Mouse (Mus musculus) limb, embryonic 10.5 days (tissue): ENCODE data around the gene Slc16a6. TPM values are rescaled to one million over a fixed set of nuclear protein-coding genes. Genes with fewer than 3 reads are reported as not detected.
A peak's percentile ranks its signal among the peaks of the same experiment; 100 is the strongest.

Source experiments
- DNase-seq: peaks from one replicate; pipeline ENCODE4 v3.0.0-alpha.2; 2017; ENCODE audit warnings: low spot score
- H3K27ac ChIP-seq: fragments of 300-500 bp; sonication (generic); 2 replicates; pipeline ENCODE4 v1.5.1; 2016; ENCODE audit warnings: mild to moderate bottlenecking
- H3K27me3 ChIP-seq: fragments of 300-500 bp; sonication (generic); 2 replicates; pipeline ENCODE4 v1.6.1; 2016; ENCODE audit warnings: low read depth, mild to moderate bottlenecking; ENCODE audit not compliant: poor library complexity, severe bottlenecking
- H3K36me3 ChIP-seq: fragments of 300-500 bp; sonication (generic); 2 replicates; pipeline ENCODE4 v1.6.1; 2016; ENCODE audit warnings: mild to moderate bottlenecking, moderate library complexity
- H3K4me1 ChIP-seq: fragments of 300-500 bp; sonication (generic); 2 replicates; pipeline ENCODE4 v1.6.1; 2016
- H3K4me3 ChIP-seq: fragments of 300-500 bp; sonication (generic); 2 replicates; pipeline ENCODE4 v1.5.1; 2016; ENCODE audit warnings: mild to moderate bottlenecking, moderate library complexity
- H3K9me3 ChIP-seq: fragments of 300-500 bp; sonication (generic); replicated peaks from 2 replicates; pipeline ENCODE4 v1.6.1; 2016; ENCODE audit warnings: mild to moderate bottlenecking
- WGBS: fragments of 180-500 bp; shearing (Covaris S2); methylation state at CpG from one replicate; pipeline ENCODE4 v1.1.7; 2016; 5-methylcytosine and 5-hydroxymethylcytosine counted together
- polyA plus RNA-seq: library from polyadenylated mRNA; unstranded; fragments of >200 nt; fragmentation: Nextera tagmentation; extraction: Ambion mirVana; gene quantifications from 2 replicates; pipeline ENCODE4 v1.2.1, GENCODE M21; 2016

The Slc16a6 gene
- polyA plus RNA-seq, 1 experiment from 2014 or later, result 4.7 TPM

DNA sequence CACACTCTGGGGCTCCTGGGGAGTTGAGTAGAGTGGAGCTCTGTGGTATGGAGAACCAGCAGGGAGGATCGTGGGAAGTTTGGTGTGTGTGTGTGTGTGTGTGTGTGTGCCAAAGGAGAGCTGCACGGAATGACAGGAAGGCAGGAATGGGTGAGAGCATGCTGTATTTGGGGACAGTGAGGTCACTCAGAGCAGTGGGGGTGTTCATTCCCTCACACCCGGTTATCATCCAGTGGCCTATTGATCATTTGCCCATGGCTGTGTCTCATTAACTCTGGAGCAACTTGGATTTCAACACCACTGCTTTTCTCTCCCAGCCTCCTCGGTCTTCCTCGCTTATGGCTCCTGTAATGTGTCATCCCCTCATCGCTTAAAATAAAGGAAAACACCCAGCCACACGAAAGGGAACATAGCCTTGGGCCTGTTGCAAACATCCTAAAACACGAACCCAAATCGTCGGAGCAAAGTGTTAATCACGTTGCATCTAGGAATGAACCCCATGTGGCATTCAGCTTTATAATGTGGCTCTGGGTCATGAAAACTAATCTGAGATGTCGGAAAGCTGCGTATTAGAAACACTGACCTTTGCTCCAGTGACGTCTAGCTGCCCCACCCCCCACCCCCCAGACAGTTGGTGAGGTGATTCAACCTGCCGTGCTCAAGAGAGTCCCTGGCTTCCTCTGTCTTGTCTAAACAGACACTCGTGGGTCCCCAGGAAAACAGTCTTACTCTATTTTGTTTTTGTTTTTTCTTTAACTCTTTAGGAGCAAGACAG is 4.4 kb upstream of the Slc16a6 start:
- WGBS, result 50% methylated on average over 16 of the region's 16 CpGs
- no peak overlapping the region for H3K4me3 ChIP-seq
- no peaks in the 10 kb centered on the region for H3K36me3 ChIP-seq
- H3K4me1 ChIP-seq, result peaks cover 25% of the 10 kb centered on the region
- H3K27ac ChIP-seq, result no peak overlapping the region
- no peak for DNase-seq
- H3K9me3 ChIP-seq, result no peaks in the 10 kb centered on the region
- H3K27me3 ChIP-seq, result peaks cover 24% of the 10 kb centered on the region

DNA sequence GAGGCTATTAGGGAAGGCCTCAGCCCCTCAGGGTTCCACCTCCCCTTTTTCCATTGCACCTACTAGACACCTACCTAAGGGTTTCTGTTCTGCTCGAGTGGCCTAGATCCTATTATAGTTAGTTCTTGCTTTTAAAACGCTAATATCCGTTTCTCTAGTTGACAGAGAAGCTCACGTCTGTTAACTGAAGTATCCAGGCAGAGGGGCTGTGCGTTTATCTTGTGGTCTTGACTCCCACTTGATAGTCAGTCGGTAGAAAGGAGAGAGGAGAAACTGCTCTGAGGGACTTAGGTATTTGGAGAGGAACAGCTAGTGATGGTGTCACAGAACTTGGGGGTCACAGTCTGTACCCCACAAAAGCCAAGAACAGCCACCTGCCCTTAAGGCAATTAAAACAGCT is 3.3 kb upstream of the Slc16a6 start:
- no peak for DNase-seq
- 63% methylated on average over 6 of the region's 6 CpGs for WGBS

DNA sequence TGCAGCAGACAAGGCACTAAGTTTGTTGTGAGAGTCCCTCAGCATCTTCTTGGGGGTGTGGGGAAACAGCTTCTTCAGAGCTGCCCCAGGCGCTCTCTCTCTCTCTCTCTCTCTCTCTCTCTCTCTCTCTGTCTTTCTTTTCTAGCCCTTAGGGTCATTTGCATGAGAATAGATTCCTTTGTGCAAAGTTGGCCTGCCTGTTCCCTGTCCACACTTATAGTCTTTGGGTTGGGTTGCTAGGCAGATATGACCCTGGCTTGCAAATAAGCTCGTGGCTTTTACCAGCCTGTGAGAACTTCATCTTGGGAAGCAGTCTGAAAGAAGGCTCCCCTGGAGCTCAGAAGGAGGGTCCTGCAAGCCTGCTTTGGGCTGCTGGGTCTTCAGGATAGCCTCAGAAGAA is 2.8 kb upstream of the Slc16a6 start:
- Histone ChIP-seq H3K4me3 (no peak overlapping the region), H3K36me3 (no peaks in the 10 kb centered on the region), H3K4me1 (peaks cover 35% of the 10 kb centered on the region), H3K9me3 (no peaks in the 10 kb centered on the region), H3K27me3 (peaks cover 35% of the 10 kb centered on the region), H3K27ac (no peak overlapping the region)
- DNase-seq, result no peak
- WGBS, result 55% methylated on average over 2 of the region's 2 CpGs

More for the DNA sequence above, 3.3 kb upstream of the Slc16a6 start:
- H3K9me3 ChIP-seq, result no peaks in the 10 kb centered on the region
- peaks cover 32% of the 10 kb centered on the region for H3K27me3 ChIP-seq
- H3K4me3 ChIP-seq, result no peak overlapping the region
- no peak overlapping the region for H3K27ac ChIP-seq
- H3K4me1 ChIP-seq, result peaks cover 33% of the 10 kb centered on the region
- H3K36me3 ChIP-seq, result no peaks in the 10 kb centered on the region

DNA sequence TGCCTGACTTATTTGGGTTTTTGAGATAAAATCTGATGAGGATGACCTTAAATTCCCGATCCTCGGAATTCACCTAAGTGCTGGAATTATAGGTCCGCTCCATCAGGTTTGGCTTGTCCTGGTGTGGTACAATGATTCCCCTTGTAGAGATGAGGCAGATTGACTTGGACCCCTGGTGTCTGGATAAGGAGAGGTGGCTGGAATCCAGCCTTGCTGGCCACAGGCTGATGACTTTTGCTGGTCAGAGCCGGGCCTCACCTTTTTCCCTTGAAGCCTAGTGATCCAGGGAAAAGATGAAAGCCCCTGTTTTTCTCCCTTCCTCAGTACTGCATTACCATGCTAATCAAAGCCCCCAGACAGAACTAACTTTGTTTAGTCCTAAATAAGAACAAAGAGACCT is 2.3 kb upstream of the Slc16a6 start:
- 72% methylated on average over 4 of the region's 4 CpGs for WGBS
- DNase-seq, result no peak
- Histone ChIP-seq H3K4me1 (peaks cover 38% of the 10 kb centered on the region), H3K9me3 (no peaks in the 10 kb centered on the region), H3K27me3 (peaks cover 35% of the 10 kb centered on the region), H3K4me3 (no peak overlapping the region), H3K36me3 (no peaks in the 10 kb centered on the region), H3K27ac (no peak overlapping the region)

DNA sequence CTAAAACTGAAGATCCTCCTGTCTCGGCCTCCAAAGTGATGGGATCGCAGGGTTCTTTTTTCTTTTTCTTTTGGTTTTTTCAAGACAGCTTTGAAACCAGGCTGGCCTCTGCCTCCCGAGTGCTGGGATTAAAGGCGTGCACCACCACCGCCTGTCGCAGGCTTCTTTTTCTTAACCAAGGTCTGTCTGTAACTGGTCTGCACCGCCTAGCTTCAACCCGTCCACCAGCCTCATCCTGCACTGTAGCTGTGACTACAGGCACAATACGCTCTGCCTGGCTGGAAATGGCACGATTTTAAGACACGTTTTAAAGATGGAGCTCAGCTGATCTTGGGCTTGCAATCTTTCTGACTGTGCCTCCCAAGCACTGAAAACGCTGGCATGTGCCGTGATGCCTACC is 1.4 kb upstream of the Slc16a6 start:
- peaks cover 41% of the 10 kb centered on the region for H3K4me1 ChIP-seq
- H3K27ac ChIP-seq, result no peak overlapping the region
- H3K27me3 ChIP-seq, result peaks cover 35% of the 10 kb centered on the region
- DNase-seq, result no peak
- H3K36me3 ChIP-seq, result no peaks in the 10 kb centered on the region
- no peak overlapping the region for H3K4me3 ChIP-seq
- WGBS, result 86% methylated on average over 13 of the region's 13 CpGs
- H3K9me3 ChIP-seq, result no peaks in the 10 kb centered on the region

DNA sequence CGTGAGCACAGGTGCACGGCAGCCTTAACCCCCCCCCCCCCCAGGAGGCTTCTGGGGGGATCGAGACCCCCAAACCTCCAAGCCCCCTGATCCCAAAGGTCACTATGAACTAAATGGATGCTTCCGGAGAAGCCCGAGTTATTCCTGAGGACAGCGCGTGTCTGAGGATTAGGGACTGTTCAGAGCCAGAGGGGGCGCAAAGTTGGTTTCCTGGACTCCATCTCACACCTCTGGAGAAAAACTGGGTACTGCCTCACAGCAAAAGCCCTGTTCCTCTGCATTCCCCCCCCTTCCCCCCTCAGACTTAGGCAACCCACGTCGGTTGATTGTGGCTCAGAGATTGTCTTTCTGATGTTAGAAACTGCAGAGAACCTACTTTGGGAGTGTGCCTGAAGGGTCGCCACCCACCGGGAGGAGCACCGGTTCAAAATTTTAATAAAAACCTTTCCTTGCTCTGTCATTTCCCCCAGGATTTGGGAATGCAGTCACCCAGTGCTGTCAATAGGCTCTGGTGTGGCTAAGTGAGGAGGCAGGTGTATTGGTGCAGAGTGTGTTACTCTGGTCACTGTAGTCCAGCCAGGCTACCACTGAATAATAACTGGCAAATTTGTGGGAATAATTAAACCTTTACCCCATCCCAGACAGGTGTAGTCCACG is 816 bp upstream of the Slc16a6 start:
- no peak for DNase-seq
- WGBS, result 9% methylated on average over 14 of the region's 14 CpGs
- no peaks in the 10 kb centered on the region for H3K36me3 ChIP-seq
- H3K9me3 ChIP-seq, result no peaks in the 10 kb centered on the region
- peaks cover 35% of the 10 kb centered on the region for H3K27me3 ChIP-seq
- H3K27ac ChIP-seq, result peak overlapping the region; percentile 99
- H3K4me3 ChIP-seq, result peak overlapping the region; percentile 79
- peaks cover 41% of the 10 kb centered on the region for H3K4me1 ChIP-seq

DNA sequence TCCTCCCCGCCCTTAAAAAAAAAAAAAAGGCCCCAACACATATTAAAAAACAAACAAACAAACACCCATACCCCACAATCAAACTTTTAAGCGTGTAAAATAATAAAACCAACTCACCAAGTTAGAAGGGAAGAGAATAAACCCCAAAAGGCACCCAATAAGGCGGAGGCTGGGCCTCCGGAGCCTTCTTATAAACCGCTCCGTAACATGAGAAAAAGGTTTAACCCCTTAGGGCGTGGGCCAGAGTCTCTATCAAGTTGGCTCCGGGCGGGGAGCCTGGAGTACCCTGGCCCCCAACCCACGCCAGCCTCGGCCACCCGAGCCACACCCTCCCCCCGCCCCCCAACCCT is 602 bp downstream of the Slc16a6 start:
- peaks cover 37% of the 10 kb centered on the region for H3K4me1 ChIP-seq
- no peaks in the 10 kb centered on the region for H3K9me3 ChIP-seq
- no peak for DNase-seq
- under 1% methylated on average over 13 of the region's 13 CpGs for WGBS
- peak overlapping the region; percentile 99 for H3K27ac ChIP-seq
- H3K27me3 ChIP-seq, result peaks cover 35% of the 10 kb centered on the region
- no peaks in the 10 kb centered on the region for H3K36me3 ChIP-seq
- H3K4me3 ChIP-seq, result peak overlapping the region; percentile 79

DNA sequence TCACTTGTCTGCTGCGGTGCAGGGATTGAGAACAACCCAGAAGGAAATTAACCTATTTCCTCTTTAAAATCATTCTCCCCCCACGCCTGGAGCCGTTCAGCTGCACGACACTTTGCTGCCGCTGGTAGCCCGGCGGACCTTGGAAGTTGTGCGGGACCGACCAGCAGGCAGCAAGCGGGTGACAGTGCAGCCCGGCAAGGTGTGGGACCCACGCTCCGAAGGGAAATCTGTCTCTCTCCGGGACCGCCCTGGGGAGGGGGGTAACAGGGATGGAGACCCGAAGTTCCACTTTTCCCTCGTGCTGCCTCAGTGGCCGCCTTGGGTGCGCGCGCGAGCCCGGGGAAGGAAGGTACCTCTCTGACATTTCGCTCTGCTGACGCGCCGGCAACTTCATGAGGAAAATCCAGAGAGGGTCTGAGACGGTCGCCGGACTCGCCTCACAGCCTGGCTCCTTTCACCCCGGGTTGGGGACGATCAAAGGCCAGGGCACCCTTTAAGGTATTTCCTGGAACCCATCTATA is 1.2 kb downstream of the Slc16a6 start:
- H3K36me3 ChIP-seq, result no peaks in the 10 kb centered on the region
- H3K4me3 ChIP-seq, result peak overlapping the region; percentile 79
- H3K27ac ChIP-seq, result peak overlapping the region; percentile 99
- WGBS, result under 1% methylated on average over 33 of the region's 33 CpGs
- no peaks in the 10 kb centered on the region for H3K9me3 ChIP-seq
- peak; percentile 75 for DNase-seq
- peaks cover 31% of the 10 kb centered on the region for H3K4me1 ChIP-seq
- H3K27me3 ChIP-seq, result peaks cover 35% of the 10 kb centered on the region

DNA sequence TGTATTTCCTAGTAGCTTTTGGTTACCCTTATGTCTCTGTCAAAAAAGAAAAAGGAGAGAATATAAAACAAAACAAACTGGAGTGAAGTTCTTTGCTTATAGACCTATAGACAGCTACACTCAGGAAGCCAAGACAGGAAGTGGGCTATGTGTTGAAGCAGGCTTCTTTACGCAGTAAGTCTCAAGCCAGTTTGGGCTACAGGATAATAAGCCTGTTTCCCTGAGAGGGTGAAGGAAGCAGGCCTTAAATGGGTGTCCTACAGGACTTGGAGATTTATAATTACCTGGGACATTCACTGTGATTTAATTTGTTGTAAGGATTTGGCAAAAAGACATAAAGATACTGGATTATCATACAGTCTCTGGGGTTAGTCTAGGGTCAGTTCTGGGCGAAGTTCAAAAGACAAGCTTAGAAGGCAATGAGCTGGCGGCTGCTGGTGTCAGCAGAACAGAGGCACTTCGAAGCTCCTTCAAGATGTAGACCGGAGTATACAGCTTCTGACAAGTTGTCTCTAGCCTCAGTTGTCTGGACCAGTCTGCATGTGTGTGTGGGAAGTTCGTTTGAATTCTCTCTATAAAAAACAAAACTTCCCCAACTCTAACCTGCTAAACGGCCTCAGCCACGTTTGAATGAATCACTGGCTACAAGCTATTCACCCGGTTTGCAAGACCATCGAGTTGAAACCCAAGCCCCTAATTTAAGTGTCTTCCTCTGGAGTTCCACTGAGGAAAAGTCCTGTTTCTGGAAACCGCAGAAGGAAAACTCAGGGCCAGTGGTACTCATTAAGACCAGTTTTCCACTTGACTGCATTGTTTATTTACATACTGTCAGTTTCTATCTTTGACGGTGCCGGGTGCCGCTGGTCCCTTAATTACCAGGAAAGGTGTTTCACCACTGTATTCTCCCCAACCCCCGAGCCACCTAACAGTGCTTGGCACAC is 2.2 kb downstream of the Slc16a6 start:
- Histone ChIP-seq H3K4me3 (peak overlapping the region; percentile 79), H3K9me3 (no peaks in the 10 kb centered on the region), H3K27ac (no peak overlapping the region), H3K36me3 (no peaks in the 10 kb centered on the region), H3K4me1 (peaks cover 31% of the 10 kb centered on the region), H3K27me3 (peaks cover 28% of the 10 kb centered on the region)
- 30% methylated on average over 15 of the region's 15 CpGs for WGBS
- no peak for DNase-seq

DNA sequence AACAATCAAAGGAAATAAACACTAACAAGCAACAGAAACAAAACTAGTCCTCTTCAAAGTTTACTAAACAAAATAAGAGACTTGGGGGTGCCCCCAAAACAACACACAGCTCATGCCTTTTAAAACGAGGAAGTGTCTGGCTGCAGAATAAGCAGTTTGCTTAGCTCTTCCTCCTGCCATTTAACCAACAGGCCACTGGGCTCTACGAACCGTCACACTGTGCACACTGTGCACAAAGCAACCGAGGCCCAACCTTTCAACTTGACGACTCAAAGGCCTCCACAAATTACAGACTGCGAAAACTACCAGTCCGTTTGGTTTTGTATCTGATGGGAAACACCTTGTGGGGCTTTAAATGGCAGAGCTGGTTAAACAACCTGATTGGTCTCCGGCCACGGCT is 3.2 kb downstream of the Slc16a6 start:
- no peak for DNase-seq
- Histone ChIP-seq H3K4me1 (peaks cover 31% of the 10 kb centered on the region), H3K27me3 (peaks cover 21% of the 10 kb centered on the region), H3K36me3 (no peaks in the 10 kb centered on the region), H3K4me3 (no peak overlapping the region), H3K9me3 (no peaks in the 10 kb centered on the region), H3K27ac (no peak overlapping the region)
- WGBS, result 63% methylated on average over 9 of the region's 9 CpGs

DNA sequence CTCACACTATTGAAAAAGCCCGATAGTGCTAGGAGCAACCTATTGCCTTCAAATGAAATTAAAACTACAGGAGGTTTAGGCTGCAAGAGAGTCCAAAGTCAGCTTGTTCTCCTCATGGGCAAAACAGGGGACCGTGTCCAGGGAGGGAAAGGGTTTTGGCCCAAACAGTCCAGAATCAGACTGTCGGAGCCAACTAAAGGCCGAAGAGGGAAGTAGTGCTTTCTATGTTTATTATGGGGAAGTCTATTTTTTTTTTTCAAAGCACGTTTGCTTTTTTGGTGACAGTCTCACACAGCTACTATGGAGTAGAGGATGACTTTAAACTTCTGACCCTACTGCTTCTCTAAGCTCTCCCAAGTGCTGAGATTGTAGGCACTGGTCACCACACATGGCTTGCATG is 5.3 kb downstream of the Slc16a6 start:
- 92% methylated on average over 5 of the region's 5 CpGs for WGBS

DNA sequence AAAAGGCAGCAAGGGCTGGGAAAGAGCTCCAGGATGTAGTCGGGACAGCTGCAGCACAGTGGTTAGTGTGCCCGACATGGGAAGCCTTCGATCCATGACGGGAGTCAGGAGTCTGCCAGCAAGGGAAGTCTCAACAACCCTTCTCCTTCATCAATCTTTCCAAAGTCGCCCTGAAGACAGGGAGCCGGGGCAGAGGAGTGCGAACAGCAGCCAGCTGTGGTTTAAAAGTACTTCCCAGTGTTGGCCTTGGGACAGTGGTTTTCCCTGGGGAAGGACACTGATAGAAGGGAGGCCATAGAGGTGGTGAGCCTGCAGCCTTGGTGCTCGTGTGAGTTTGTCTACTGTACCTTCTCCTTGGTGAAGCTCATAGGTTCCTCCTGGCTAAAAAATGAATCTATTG is 6.4 kb downstream of the Slc16a6 start:
- Histone ChIP-seq H3K27ac (no peak overlapping the region), H3K4me3 (no peak overlapping the region), H3K9me3 (no peaks in the 10 kb centered on the region), H3K27me3 (peaks cover 7% of the 10 kb centered on the region; the same call in 1 of the 2 replicates), H3K36me3 (peaks cover 14% of the 10 kb centered on the region; the same call in 1 of the 2 replicates), H3K4me1 (peaks cover 12% of the 10 kb centered on the region)
- 68% methylated on average over 8 of the region's 8 CpGs for WGBS
- no peak for DNase-seq

More for the DNA sequence above, 5.3 kb downstream of the Slc16a6 start:
- H3K4me1 ChIP-seq, result peaks cover 19% of the 10 kb centered on the region
- H3K27me3 ChIP-seq, result peaks cover 11% of the 10 kb centered on the region; the same call in 1 of the 2 replicates
- H3K27ac ChIP-seq, result no peak overlapping the region
- H3K4me3 ChIP-seq, result no peak overlapping the region
- no peaks in the 10 kb centered on the region for H3K9me3 ChIP-seq
- DNase-seq, result no peak
- H3K36me3 ChIP-seq, result peaks cover 4% of the 10 kb centered on the region; the same call in 1 of the 2 replicates
